7 mouse cellular contexts compared by ENCODE assay signal in genomic region chr19:55940538-55941252, GRCm38 (mm10).
A peak's percentile ranks its signal among the peaks of the same experiment; 100 is the strongest.
DNase-seq lines count a peak whose midpoint lies in the region; ATAC-seq and TF ChIP-seq lines count a peak whose summit lies in the region.

No protein-coding gene starts in this region.

- 0 out of 2 replicates have a peak overlapping the region, but pooled peaks have one; percentile 42 for H3K27ac ChIP-seq in neural tube, embryonic 13.5 days (replicated peaks)
- no peak overlapping the region for H3K27ac ChIP-seq in neural tube, embryonic 15.5 days (replicated peaks)

- peaks cover 11% of the 10 kb centered on the region; the same call in 1 of the 2 replicates for H3K27me3 ChIP-seq in neural tube, embryonic 13.5 days
- no peaks in the 10 kb centered on the region for H3K27me3 ChIP-seq in neural tube, embryonic 15.5 days (replicated peaks)

- H3K36me3 ChIP-seq in neural tube, embryonic 13.5 days = no peaks in the 10 kb centered on the region
- H3K36me3 ChIP-seq in neural tube, embryonic 15.5 days = no peaks in the 10 kb centered on the region

- WGBS in neural tube, embryonic 13.5 days = 37% methylated on average over 11 of the region's 11 CpGs
- 37% methylated on average over 11 of the region's 11 CpGs for WGBS in neural tube, embryonic 15.5 days
- WGBS in lung, adult 2 months = 56% methylated on average over 11 of the region's 11 CpGs

- DNase-seq in frontal cortex, postnatal 25 days (ENCODE audit: low spot score in 2 of 2) = peak; percentile 23 to 30
- DNase-seq in left cerebral cortex, postnatal 4 days = peak; percentile 57
- DNase-seq in right cerebral cortex, postnatal 36 days (ENCODE audit: low spot score in 2 of 2) = peak; percentile 48 to 58
- no peak for DNase-seq in lung, adult 2 months
- no peak for DNase-seq in natural killer cell, adult 2 months (ENCODE audit: low spot score in 2 of 2)

- no peak overlapping the region for H3K9ac ChIP-seq in neural tube, embryonic 13.5 days
- H3K9ac ChIP-seq in neural tube, embryonic 15.5 days (replicated peaks) = no peak overlapping the region

- H3K4me2 ChIP-seq in neural tube, embryonic 13.5 days = 0 out of 2 replicates have a peak overlapping the region, but pooled peaks have one; percentile 6
- H3K4me2 ChIP-seq in neural tube, embryonic 15.5 days = no peak overlapping the region

- ATAC-seq in neural tube, embryonic 13.5 days (ENCODE audit: low read depth) = no peak
- ATAC-seq in neural tube, embryonic 15.5 days (ENCODE audit: low FRiP score) = no peak

- TF ChIP-seq CTCF in lung, adult 2 months (IDR thresholded peaks at IDR 0.05; ENCODE audit: insufficient read depth, low read length) = no peak

- H3K4me1 ChIP-seq in neural tube, embryonic 13.5 days (replicated peaks) = peaks cover 15% of the 10 kb centered on the region
- peaks cover 11% of the 10 kb centered on the region for H3K4me1 ChIP-seq in neural tube, embryonic 15.5 days
- H3K4me1 ChIP-seq in lung, adult 2 months (ENCODE audit: control insufficient read depth, insufficient read depth, low read length) = no peaks in the 10 kb centered on the region

- H3K4me3 ChIP-seq in neural tube, embryonic 13.5 days = no peak overlapping the region
- H3K4me3 ChIP-seq in neural tube, embryonic 15.5 days (replicated peaks) = no peak overlapping the region
- no peak overlapping the region for H3K4me3 ChIP-seq in lung, adult 2 months (replicated peaks; ENCODE audit: extremely low read depth, low read depth, low read length)

- no peaks in the 10 kb centered on the region for H3K9me3 ChIP-seq in neural tube, embryonic 13.5 days
- no peaks in the 10 kb centered on the region for H3K9me3 ChIP-seq in neural tube, embryonic 15.5 days (replicated peaks)

- intact Hi-C loops in left cerebral cortex, postnatal 4 days (cut with DNase I) = no loop called here

- TF ChIP-seq POLR2A in lung, adult 2 months (IDR thresholded peaks at IDR 0.05; ENCODE audit: borderline replicate concordance, extremely low read depth, low read depth, low read length) = no peak

Comparison
In these comparisons a context has a peak if more than half of its experiments do, and no peak if none do; other contexts are left out.
1. DNase-seq: peak in frontal cortex, postnatal 25 days (2 of 2), left cerebral cortex, postnatal 4 days (single experiment) and right cerebral cortex, postnatal 36 days (2 of 2); none in lung, adult 2 months (single experiment) and natural killer cell, adult 2 months (0 of 2).